Mouse (Mus musculus) MEL (cell line): ENCODE results near the gene Lrrc47. TPM values are rescaled to one million over a fixed set of nuclear protein-coding genes. Genes with fewer than 3 reads are reported as not detected.

Experiments used
- DNase-seq: peaks from one replicate; pipeline ENCODE4 v3.0.0; 2011; ENCODE audit warnings: low read depth, low spot score
- H3K27ac ChIP-seq: 2 replicates; pipeline ENCODE4 v1.5.1; 2012; ENCODE audit warnings: low read depth, mild to moderate bottlenecking, control low read depth, low read length, moderate library complexity; ENCODE audit not compliant: control insufficient read depth
- H3K27me3 ChIP-seq, 2 experiments: fragments of 150-350 bp in 1 of 2; sonication (generic) in 1 of 2; 2 replicates each; pipeline ENCODE4 v1.6.1; 2012; ENCODE audit warnings: low read length in 2 of 2, mild to moderate bottlenecking in 2 of 2, improper control_type of control experiment in 1 of 2, moderate library complexity in 1 of 2; ENCODE audit not compliant: insufficient read depth in 2 of 2, control insufficient read depth in 1 of 2
- H3K36me3 ChIP-seq, 2 experiments: 2 replicates each; pipeline ENCODE4 v1.6.1; 2012 to 2014; ENCODE audit warnings: low read length in 2 of 2, improper control_type of control experiment in 1 of 2, inconsistent platforms in 1 of 2, mild to moderate bottlenecking in 1 of 2; ENCODE audit not compliant: insufficient read depth in 2 of 2, control insufficient read depth in 1 of 2
- H3K4me1 ChIP-seq, 2 experiments: fragments of 150-350 bp in 1 of 2; sonication (generic) in 1 of 2; 2 replicates each; pipeline ENCODE4 v1.6.1; 2012; ENCODE audit warnings: low read length in 2 of 2, improper control_type of control experiment in 1 of 2, mild to moderate bottlenecking in 1 of 2; ENCODE audit not compliant: insufficient read depth in 2 of 2, control insufficient read depth in 1 of 2
- H3K4me3 ChIP-seq, 2 experiments: fragments of 150-350 bp in 1 of 2; sonication (generic) in 1 of 2; 2 replicates each; pipeline ENCODE4 v1.5.1; 2012; ENCODE audit warnings: low read depth in 2 of 2, low read length in 2 of 2, mild to moderate bottlenecking in 2 of 2, moderate library complexity in 2 of 2, control low read depth in 1 of 2, improper control_type of control experiment in 1 of 2; ENCODE audit not compliant: control insufficient read depth in 1 of 2, insufficient read depth in 1 of 2
- H3K79me2 ChIP-seq: 2 replicates; pipeline ENCODE4 v1.6.1; 2012; ENCODE audit warnings: mild to moderate bottlenecking, low read length, moderate library complexity; ENCODE audit not compliant: control insufficient read depth, poor library complexity, insufficient read depth
- H3K9ac ChIP-seq: 2 replicates; pipeline ENCODE4 v1.6.1; 2012; ENCODE audit warnings: low read depth, mild to moderate bottlenecking, control low read depth, low read length, moderate library complexity; ENCODE audit not compliant: control insufficient read depth, poor library complexity, severe bottlenecking
- H3K9me3 ChIP-seq: fragments of 150-350 bp; sonication (generic); replicated peaks from 2 replicates; pipeline ENCODE4 v1.6.1; 2012; ENCODE audit warnings: mild to moderate bottlenecking, low read length, improper control_type of control experiment, moderate library complexity; ENCODE audit not compliant: insufficient read depth
- CHD1 ChIP-seq: IDR thresholded peaks from 2 replicates; pipeline ENCODE4 v1.6.1; 2012; ENCODE audit warnings: low read depth, mild to moderate bottlenecking, inconsistent platforms, low read length, improper control_type of control experiment
- CTCF ChIP-seq, 3 experiments: IDR thresholded peaks in 2 of 3; conservative IDR thresholded peaks in 1 of 3; 2 replicates each; pipeline ENCODE4 v1.5.1; 2011 to 2012; ENCODE audit warnings: low read length in 3 of 3, low read depth in 2 of 3, mild to moderate bottlenecking in 2 of 3, improper control_type of control experiment in 1 of 3, inconsistent platforms in 1 of 3, mixed read lengths in 1 of 3, moderate library complexity in 1 of 3; ENCODE audit not compliant: control insufficient read depth in 1 of 3, insufficient read depth in 1 of 3, poor library complexity in 1 of 3, severe bottlenecking in 1 of 3
- HCFC1 ChIP-seq: IDR thresholded peaks from 2 replicates; pipeline ENCODE4 v1.6.1; 2012; ENCODE audit warnings: low read depth, mild to moderate bottlenecking, inconsistent platforms, low read length, improper control_type of control experiment, moderate library complexity
- KAT2A ChIP-seq: conservative IDR thresholded peaks from 2 replicates; pipeline ENCODE4 v1.6.1; 2012; ENCODE audit warnings: low read depth, low read length, improper control_type of control experiment, inconsistent platforms
- MAFK ChIP-seq: IDR thresholded peaks from 2 replicates; pipeline ENCODE4 v1.6.1; 2011; ENCODE audit warnings: low read depth, mild to moderate bottlenecking, low read length, improper control_type of control experiment, borderline replicate concordance
- MAX ChIP-seq: IDR thresholded peaks from 2 replicates; pipeline ENCODE4 v1.6.1; 2011; ENCODE audit warnings: low read length, improper control_type of control experiment
- MAZ ChIP-seq: IDR thresholded peaks from 2 replicates; pipeline ENCODE4 v1.6.1; 2012; ENCODE audit warnings: low read depth, mild to moderate bottlenecking, inconsistent platforms, low read length, improper control_type of control experiment
- MEF2A ChIP-seq: IDR thresholded peaks from 2 replicates; pipeline ENCODE4 v1.6.1; 2014; ENCODE audit warnings: low read depth, mild to moderate bottlenecking, inconsistent platforms, low read length, improper control_type of control experiment; ENCODE audit not compliant: poor library complexity, insufficient replicate concordance, severe bottlenecking; ENCODE audit errors: extremely low read depth
- MYB ChIP-seq: IDR thresholded peaks from 2 replicates; pipeline ENCODE4 v1.6.1; 2011; ENCODE audit warnings: mild to moderate bottlenecking, low read depth, low read length, improper control_type of control experiment
- NELFE ChIP-seq: IDR thresholded peaks from 2 replicates; pipeline ENCODE4 v1.6.1; 2011; ENCODE audit warnings: low read depth, low read length, improper control_type of control experiment
- NRF1 ChIP-seq: IDR thresholded peaks from 2 replicates; pipeline ENCODE4 v1.6.1; 2014; ENCODE audit warnings: low read depth, mild to moderate bottlenecking, inconsistent platforms, low read length, improper control_type of control experiment, moderate library complexity; ENCODE audit not compliant: poor library complexity, insufficient read depth, severe bottlenecking
- POLR2AphosphoS2 ChIP-seq: IDR thresholded peaks from 2 replicates; pipeline ENCODE4 v1.6.1; 2011; ENCODE audit warnings: low read length, improper control_type of control experiment
- POLR2AphosphoS5 ChIP-seq: IDR thresholded peaks from 2 replicates; pipeline ENCODE4 v1.6.1; 2012; ENCODE audit warnings: low read depth, borderline replicate concordance, mild to moderate bottlenecking, inconsistent platforms, low read length, moderate library complexity, mixed read lengths
- SMC3 ChIP-seq: IDR thresholded peaks from 2 replicates; pipeline ENCODE4 v1.6.1; 2011; ENCODE audit warnings: low read depth, low read length, improper control_type of control experiment
- TAL1 ChIP-seq: IDR thresholded peaks from 2 replicates; pipeline ENCODE4 v1.6.1; 2012; ENCODE audit warnings: mild to moderate bottlenecking, inconsistent platforms, low read length, moderate library complexity, mixed read lengths
- ZMIZ1 ChIP-seq: IDR thresholded peaks from 2 replicates; pipeline ENCODE4 v1.6.1; 2012; ENCODE audit warnings: low read depth, mild to moderate bottlenecking, inconsistent platforms, low read length, improper control_type of control experiment, moderate library complexity
- ZNF384 ChIP-seq: IDR thresholded peaks from 2 replicates; pipeline ENCODE4 v1.6.1; 2012; ENCODE audit warnings: low read depth, mild to moderate bottlenecking, inconsistent platforms, low read length, improper control_type of control experiment
- polyA plus RNA-seq, 2 experiments: library from polyadenylated mRNA; stranded (reverse) in 1 of 2; unstranded in 1 of 2; fragments of >175 nt in 1 of 2; fragments of >200 nt in 1 of 2; gene quantifications; 2 replicates each; pipeline versions ENCODE4 v1.2.1 to v1.2.4; 2012; ENCODE audit warnings: low replicate concordance in 2 of 2, low read depth in 1 of 2; ENCODE audit not compliant: insufficient read length in 2 of 2, insufficient read depth in 1 of 2, missing spikeins in 1 of 2
- total RNA-seq: library from RNA; depleted of rRNA; stranded (reverse); fragments of 300-350 nt; gene quantifications from 2 replicates; pipeline ENCODE4 v1.2.3, GENCODE M21; 2012

The Lrrc47 gene
- total and polyA plus RNA-seq, 3 experiments, result 54.3 to 117 TPM; not detected in 1

DNA sequence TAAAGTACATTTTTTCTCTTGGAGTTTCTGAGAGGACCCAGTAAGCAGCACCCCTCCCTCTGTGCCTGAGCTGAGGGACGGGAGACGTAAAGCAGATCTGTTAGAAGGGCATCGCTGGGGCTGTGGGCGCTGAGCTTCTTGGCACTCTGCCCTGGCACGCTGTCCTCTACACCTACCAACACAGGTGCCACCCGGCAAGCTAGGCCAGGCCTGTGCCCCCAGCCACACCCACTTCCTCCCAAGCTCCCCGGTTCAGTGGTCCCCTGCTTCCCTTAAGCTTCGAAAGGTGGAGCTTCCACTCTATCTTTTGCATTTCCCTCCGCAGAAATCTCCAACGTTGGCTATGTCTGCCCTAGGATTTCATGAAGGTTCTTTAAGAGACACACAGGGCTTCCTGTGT is 32.3 kb upstream of the Lrrc47 start:
- peaks cover 4 to 7% of the 10 kb centered on the region in 2 experiments; a peak in 2 of 4 replicates for H3K4me1 ChIP-seq
- H3K9ac ChIP-seq, result no peak overlapping the region
- H3K79me2 ChIP-seq, result peaks cover 29% of the 10 kb centered on the region
- TF ChIP-seq SMC3 (no peak), TAL1 (no peak), MYB (no peak), MEF2A (no peak), KAT2A (no peak), NRF1 (no peak), CHD1 (no peak), NELFE (no peak), HCFC1 (no peak), MAZ (no peak), ZMIZ1 (no peak), MAX (no peak), CTCF (IDR thresholded peaks at IDR 0.05 in 2 of 3, conservative IDR thresholded peaks at IDR 0.05 in 1 of 3; ENCODE audit: control insufficient read depth in 1 of 3, insufficient read depth in 1 of 3, low read depth in 2 of 3, low read length in 3 of 3, poor library complexity in 1 of 3, severe bottlenecking in 1 of 3) (no peak)
- H3K27ac ChIP-seq, result no peak overlapping the region
- no peak for DNase-seq
- no peaks in the 10 kb centered on the region for H3K9me3 ChIP-seq
- H3K36me3 ChIP-seq, result peaks cover 0 to 7% of the 10 kb centered on the region in 2 experiments; a peak in 2 of 4 replicates
- H3K4me3 ChIP-seq, result no peak overlapping the region
- no peaks in the 10 kb centered on the region for H3K27me3 ChIP-seq

DNA sequence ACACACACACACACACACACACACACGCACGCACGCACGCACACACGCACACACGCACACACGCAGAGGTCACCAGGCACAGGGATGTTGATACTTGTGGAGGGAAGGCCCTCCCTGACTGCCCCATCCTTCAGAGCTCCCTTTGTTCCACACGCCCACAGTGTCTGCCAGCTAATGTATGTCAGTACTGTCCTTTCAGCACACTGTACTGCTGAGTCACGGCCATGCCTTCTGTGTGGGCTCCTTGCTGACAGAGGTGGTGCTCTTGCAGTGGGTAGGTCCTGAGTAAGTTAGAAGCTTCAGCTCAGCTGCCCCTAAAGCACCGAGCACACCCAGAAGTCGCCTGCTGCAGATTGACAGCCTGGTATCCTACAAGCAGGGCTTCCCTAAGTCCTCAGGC is 31.1 kb upstream of the Lrrc47 start:
- H3K9ac ChIP-seq, result no peak overlapping the region
- TF ChIP-seq MAZ, result no peak
- TF ChIP-seq POLR2AphosphoS2, result no peak
- TF ChIP-seq ZNF384, result no peak
- no peak for TF ChIP-seq HCFC1
- TF ChIP-seq MAFK, result no peak
- TF ChIP-seq SMC3, result no peak
- TF ChIP-seq MAX, result no peak
- TF ChIP-seq POLR2AphosphoS5, result no peak
- no peak for TF ChIP-seq MEF2A
- no peak for DNase-seq
- H3K4me1 ChIP-seq, result peaks cover 4 to 7% of the 10 kb centered on the region in 2 experiments; a peak in 2 of 4 replicates
- H3K9me3 ChIP-seq, result no peaks in the 10 kb centered on the region
- no peak overlapping the region for H3K4me3 ChIP-seq
- no peak overlapping the region for H3K27ac ChIP-seq
- no peaks in the 10 kb centered on the region for H3K27me3 ChIP-seq
- H3K36me3 ChIP-seq, result peaks cover 0 to 7% of the 10 kb centered on the region in 2 experiments; a peak in 2 of 4 replicates
- H3K79me2 ChIP-seq, result peaks cover 19% of the 10 kb centered on the region
